Mouse (Mus musculus) MEL (cell line): ENCODE data around the gene Babam1. TPM values are rescaled to one million over a fixed set of nuclear protein-coding genes. Genes with fewer than 3 reads are reported as not detected.
A peak's percentile ranks its signal among the peaks of the same experiment; 100 is the strongest.

Experiments used
- DNase-seq: peaks from one replicate; pipeline ENCODE4 v3.0.0; 2011; ENCODE audit warnings: low read depth, low spot score
- H3K27ac ChIP-seq: 2 replicates; pipeline ENCODE4 v1.5.1; 2012; ENCODE audit warnings: low read depth, mild to moderate bottlenecking, control low read depth, low read length, moderate library complexity; ENCODE audit not compliant: control insufficient read depth
- H3K27me3 ChIP-seq, 2 experiments: fragments of 150-350 bp in 1 of 2; sonication (generic) in 1 of 2; 2 replicates each; pipeline ENCODE4 v1.6.1; 2012; ENCODE audit warnings: low read length in 2 of 2, mild to moderate bottlenecking in 2 of 2, improper control_type of control experiment in 1 of 2, moderate library complexity in 1 of 2; ENCODE audit not compliant: insufficient read depth in 2 of 2, control insufficient read depth in 1 of 2
- H3K36me3 ChIP-seq, 2 experiments: 2 replicates each; pipeline ENCODE4 v1.6.1; 2012 to 2014; ENCODE audit warnings: low read length in 2 of 2, improper control_type of control experiment in 1 of 2, inconsistent platforms in 1 of 2, mild to moderate bottlenecking in 1 of 2; ENCODE audit not compliant: insufficient read depth in 2 of 2, control insufficient read depth in 1 of 2
- H3K4me1 ChIP-seq, 2 experiments: fragments of 150-350 bp in 1 of 2; sonication (generic) in 1 of 2; 2 replicates each; pipeline ENCODE4 v1.6.1; 2012; ENCODE audit warnings: low read length in 2 of 2, improper control_type of control experiment in 1 of 2, mild to moderate bottlenecking in 1 of 2; ENCODE audit not compliant: insufficient read depth in 2 of 2, control insufficient read depth in 1 of 2
- H3K4me3 ChIP-seq, 2 experiments: fragments of 150-350 bp in 1 of 2; sonication (generic) in 1 of 2; 2 replicates each; pipeline ENCODE4 v1.5.1; 2012; ENCODE audit warnings: low read depth in 2 of 2, low read length in 2 of 2, mild to moderate bottlenecking in 2 of 2, moderate library complexity in 2 of 2, control low read depth in 1 of 2, improper control_type of control experiment in 1 of 2; ENCODE audit not compliant: control insufficient read depth in 1 of 2, insufficient read depth in 1 of 2
- H3K79me2 ChIP-seq: 2 replicates; pipeline ENCODE4 v1.6.1; 2012; ENCODE audit warnings: mild to moderate bottlenecking, low read length, moderate library complexity; ENCODE audit not compliant: control insufficient read depth, poor library complexity, insufficient read depth
- H3K9ac ChIP-seq: 2 replicates; pipeline ENCODE4 v1.6.1; 2012; ENCODE audit warnings: low read depth, mild to moderate bottlenecking, control low read depth, low read length, moderate library complexity; ENCODE audit not compliant: control insufficient read depth, poor library complexity, severe bottlenecking
- H3K9me3 ChIP-seq: fragments of 150-350 bp; sonication (generic); replicated peaks from 2 replicates; pipeline ENCODE4 v1.6.1; 2012; ENCODE audit warnings: mild to moderate bottlenecking, low read length, improper control_type of control experiment, moderate library complexity; ENCODE audit not compliant: insufficient read depth
- CHD2 ChIP-seq: IDR thresholded peaks from 2 replicates; pipeline ENCODE4 v1.6.1; 2011; ENCODE audit warnings: low read length, improper control_type of control experiment
- ELF1 ChIP-seq: IDR thresholded peaks from 2 replicates; pipeline ENCODE4 v1.6.1; 2014; ENCODE audit warnings: low read depth, mild to moderate bottlenecking, inconsistent platforms, low read length, improper control_type of control experiment, moderate library complexity
- JUND ChIP-seq: IDR thresholded peaks from 2 replicates; pipeline ENCODE4 v1.6.1; 2011; ENCODE audit warnings: low read depth, mild to moderate bottlenecking, improper control_type of control experiment, low read length
- KAT2A ChIP-seq: conservative IDR thresholded peaks from 2 replicates; pipeline ENCODE4 v1.6.1; 2012; ENCODE audit warnings: low read depth, low read length, improper control_type of control experiment, inconsistent platforms
- MAFK ChIP-seq: IDR thresholded peaks from 2 replicates; pipeline ENCODE4 v1.6.1; 2011; ENCODE audit warnings: low read depth, mild to moderate bottlenecking, low read length, improper control_type of control experiment, borderline replicate concordance
- MAZ ChIP-seq: IDR thresholded peaks from 2 replicates; pipeline ENCODE4 v1.6.1; 2012; ENCODE audit warnings: low read depth, mild to moderate bottlenecking, inconsistent platforms, low read length, improper control_type of control experiment
- MXI1 ChIP-seq: IDR thresholded peaks from 2 replicates; pipeline ENCODE4 v1.6.1; 2011; ENCODE audit warnings: mild to moderate bottlenecking, low read depth, low read length, improper control_type of control experiment
- MYB ChIP-seq: IDR thresholded peaks from 2 replicates; pipeline ENCODE4 v1.6.1; 2011; ENCODE audit warnings: mild to moderate bottlenecking, low read depth, low read length, improper control_type of control experiment
- POLR2A ChIP-seq, 2 experiments: IDR thresholded peaks; 2 replicates each; pipeline ENCODE4 v1.6.1; 2011 to 2012; ENCODE audit warnings: low read length in 2 of 2, mild to moderate bottlenecking in 2 of 2, control low read depth in 1 of 2, improper control_type of control experiment in 1 of 2, low read depth in 1 of 2, moderate library complexity in 1 of 2; ENCODE audit not compliant: control insufficient read depth in 1 of 2, insufficient read depth in 1 of 2, poor library complexity in 1 of 2
- TAL1 ChIP-seq: IDR thresholded peaks from 2 replicates; pipeline ENCODE4 v1.6.1; 2012; ENCODE audit warnings: mild to moderate bottlenecking, inconsistent platforms, low read length, moderate library complexity, mixed read lengths
- UBTF ChIP-seq: IDR thresholded peaks from 2 replicates; pipeline ENCODE4 v1.6.1; 2012; ENCODE audit warnings: low read depth, mild to moderate bottlenecking, inconsistent platforms, low read length, improper control_type of control experiment, moderate library complexity, borderline replicate concordance; ENCODE audit not compliant: insufficient read depth
- USF1 ChIP-seq: IDR thresholded peaks from 2 replicates; pipeline ENCODE4 v1.6.1; 2014; ENCODE audit warnings: low read depth, mild to moderate bottlenecking, inconsistent platforms, low read length, improper control_type of control experiment, moderate library complexity
- ZKSCAN1 ChIP-seq: IDR thresholded peaks from 2 replicates; pipeline ENCODE4 v1.6.1; 2012; ENCODE audit warnings: low read depth, mild to moderate bottlenecking, inconsistent platforms, low read length, improper control_type of control experiment, moderate library complexity
- ZMIZ1 ChIP-seq: IDR thresholded peaks from 2 replicates; pipeline ENCODE4 v1.6.1; 2012; ENCODE audit warnings: low read depth, mild to moderate bottlenecking, inconsistent platforms, low read length, improper control_type of control experiment, moderate library complexity
- polyA plus RNA-seq, 2 experiments: library from polyadenylated mRNA; stranded (reverse) in 1 of 2; unstranded in 1 of 2; fragments of >175 nt in 1 of 2; fragments of >200 nt in 1 of 2; gene quantifications; 2 replicates each; pipeline versions ENCODE4 v1.2.1 to v1.2.4; 2012; ENCODE audit warnings: low replicate concordance in 2 of 2, low read depth in 1 of 2; ENCODE audit not compliant: insufficient read length in 2 of 2, insufficient read depth in 1 of 2, missing spikeins in 1 of 2
- total RNA-seq: library from RNA; depleted of rRNA; stranded (reverse); fragments of 300-350 nt; gene quantifications from 2 replicates; pipeline ENCODE4 v1.2.3, GENCODE M21; 2012

Babam1 gene
- total and polyA plus RNA-seq, 3 experiments = 54.5 to 132 TPM; not detected in 1

- TF ChIP-seq JUND (no peak), MAZ (peak; percentile 63; the same call in 1 of the 2 replicates)
- TF ChIP-seq, all 39 proteins: peak for 15
Observed at GRCm38 (mm10) chr8:71371236-71371848, 25.3 kb upstream of the Babam1 start, which contains the start of gene Ocel1 (continued).

GRCm38 (mm10) chr8:71372427-71372826 lies 24.2 kb upstream of the Babam1 start:
- H3K9me3 ChIP-seq = no peaks in the 10 kb centered on the region
- H3K27me3 ChIP-seq = no peaks in the 10 kb centered on the region
- no peak overlapping the region for H3K4me3 ChIP-seq
- H3K4me1 ChIP-seq = peaks cover 0 to 11% of the 10 kb centered on the region in 2 experiments; a peak in 2 of 4 replicates
- H3K27ac ChIP-seq = no peak overlapping the region
- peaks cover 0 to 9% of the 10 kb centered on the region in 2 experiments; a peak in 1 of 4 replicates for H3K36me3 ChIP-seq
- H3K79me2 ChIP-seq = peaks cover 4% of the 10 kb centered on the region; the same call in 1 of the 2 replicates
- H3K9ac ChIP-seq = no peak overlapping the region
- TF ChIP-seq UBTF (no peak), KAT2A (no peak), POLR2A (IDR thresholded peaks at IDR 0.05; ENCODE audit: control insufficient read depth in 1 of 2, insufficient read depth in 1 of 2, low read depth in 1 of 2, low read length in 2 of 2, poor library complexity in 1 of 2) (no peak), TAL1 (no peak), MAFK (no peak), CHD2 (no peak), USF1 (no peak), MYB (no peak), ZMIZ1 (no peak), ELF1 (no peak)
- DNase-seq = no peak

GRCm38 (mm10) chr8:71373000-71373399 lies 23.7 kb upstream of the Babam1 start:
- TF ChIP-seq ZKSCAN1 (peak; percentile 60; the same call in 1 of the 2 replicates), MXI1 (no peak)
- H3K27ac ChIP-seq = no peak overlapping the region
- H3K27me3 ChIP-seq = no peaks in the 10 kb centered on the region
- peaks cover 0 to 6% of the 10 kb centered on the region in 2 experiments; a peak in 1 of 4 replicates for H3K36me3 ChIP-seq
- peaks cover 0 to 7% of the 10 kb centered on the region in 2 experiments; a peak in 2 of 4 replicates for H3K4me1 ChIP-seq
- H3K79me2 ChIP-seq = no peaks in the 10 kb centered on the region; the same call in 1 of the 2 replicates
- H3K4me3 ChIP-seq = no peak overlapping the region
- no peak overlapping the region for H3K9ac ChIP-seq
- H3K9me3 ChIP-seq = no peaks in the 10 kb centered on the region
- no peak for DNase-seq
